Mouse (Mus musculus) olfactory bulb, adult 2 months (tissue): ENCODE data around the gene Tcf19.

Source experiments
- CTCF ChIP-seq: fragments of 200-500 bp; IDR thresholded peaks from 2 replicates; pipeline ENCODE4 v1.5.1; 2012; ENCODE audit warnings: low read depth, mild to moderate bottlenecking, low read length, moderate library complexity; ENCODE audit not compliant: insufficient read depth
- POLR2A ChIP-seq: fragments of 200-500 bp; IDR thresholded peaks from 2 replicates; pipeline ENCODE4 v1.6.1; 2012; ENCODE audit warnings: mild to moderate bottlenecking, low read depth, low read length, moderate library complexity; ENCODE audit not compliant: insufficient read depth

- no peak for TF ChIP-seq CTCF
- TF ChIP-seq POLR2A: no peak
Measured at GRCm38 (mm10) chr17:35514756-35515155, 1.9 kb downstream of the Tcf19 start.
